26 mouse cellular contexts compared by ENCODE assay signal in genomic region chr2:47053689-47054088, GRCm38 (mm10).
DNase-seq lines count a peak whose midpoint lies in the region; ATAC-seq and TF ChIP-seq lines count a peak whose summit lies in the region.
"Had no signal": no experiment of that assay in that cellular context is flagged by ENCODE, and none has a peak within 500 bp of the region (broad histone marks: within the 10 kb centered on the region; RNA-seq: fewer than 3 reads in every experiment).

No protein-coding gene starts in this region.

- DNase-seq in hindbrain, postnatal 0 days (ENCODE audit: low spot score): peak; percentile 5
- peak; percentile 8 for DNase-seq in midbrain, postnatal 0 days (ENCODE audit: low spot score)
- no peak for DNase-seq in midbrain, embryonic 14.5 days
- peak; percentile 8 for DNase-seq in NIH3T3 (ENCODE audit: low read depth)
- DNase-seq in MN1 (ENCODE audit: low spot score): no peak
- no peak for DNase-seq in c-Kit-positive CD71-positive TER-119-positive erythroid progenitor cells, embryonic 14.5 days (ENCODE audit: low spot score)
- DNase-seq: adrenal gland, postnatal 14 days; cerebellum, adult 11-12 months; gastrocnemius, adult 2 months; heart, postnatal 36 days; kidney, adult 8-10 months; kidney, postnatal 14 days; layer of hippocampus, postnatal 36 days; lung, postnatal 4 days; thymus, postnatal 14 days had no signal

- H3K4me2 ChIP-seq in hindbrain, postnatal 0 days (ENCODE audit: low read depth, low read length): no peak overlapping the region
- H3K4me2 ChIP-seq in hindbrain, embryonic 12.5 days (replicated peaks): no peak overlapping the region
- H3K4me2 ChIP-seq in midbrain, postnatal 0 days (ENCODE audit: low read depth, low read length, poor library complexity, severe bottlenecking): no peak overlapping the region
- H3K4me2 ChIP-seq in midbrain, embryonic 14.5 days (ENCODE audit: low read length): no peak overlapping the region
- H3K4me2 ChIP-seq: embryonic facial prominence, embryonic 13.5 days; heart, embryonic 15.5 days; hindbrain, embryonic 14.5 days; limb, embryonic 13.5 days; lung, embryonic 15.5 days had no signal

- no peak for TF ChIP-seq CTCF in hindbrain, postnatal 0 days (IDR thresholded peaks at IDR 0.05; ENCODE audit: low read depth)
- TF ChIP-seq CTCF in midbrain, postnatal 0 days (IDR thresholded peaks at IDR 0.05): peak; percentile 11; the same call in 1 of the 2 replicates

- no peak for ATAC-seq in hindbrain, postnatal 0 days
- ATAC-seq in hindbrain, embryonic 12.5 days (ENCODE audit: low FRiP score): no peak
- ATAC-seq in midbrain, postnatal 0 days (ENCODE audit: low FRiP score): no peak
- ATAC-seq in midbrain, embryonic 14.5 days (ENCODE audit: low FRiP score, low TSS enrichment): no peak
- ATAC-seq: activated CD4-positive, CD25-positive, alpha-beta regulatory T cell, adult 4 months; CD4-positive, CD25-positive, alpha-beta regulatory T cell, adult 4 months; midbrain, embryonic 16.5 days had no signal

- H3K9ac ChIP-seq in hindbrain, postnatal 0 days (replicated peaks; ENCODE audit: low read length): no peak overlapping the region
- no peak overlapping the region for H3K9ac ChIP-seq in hindbrain, embryonic 12.5 days
- H3K9ac ChIP-seq in midbrain, postnatal 0 days (replicated peaks; ENCODE audit: low read length, poor library complexity, severe bottlenecking): no peak overlapping the region
- no peak overlapping the region for H3K9ac ChIP-seq in midbrain, embryonic 14.5 days (replicated peaks; ENCODE audit: low read length)
- H3K9ac ChIP-seq: embryonic facial prominence, embryonic 13.5 days; heart, embryonic 15.5 days; hindbrain, embryonic 14.5 days; limb, embryonic 13.5 days; liver, embryonic 14.5 days; lung, embryonic 15.5 days had no signal

- no peaks in the 10 kb centered on the region for H3K4me1 ChIP-seq in hindbrain, postnatal 0 days (ENCODE audit: insufficient read depth, low read length)
- no peaks in the 10 kb centered on the region for H3K4me1 ChIP-seq in hindbrain, embryonic 12.5 days
- no peaks in the 10 kb centered on the region for H3K4me1 ChIP-seq in midbrain, postnatal 0 days (ENCODE audit: insufficient read depth, low read length)
- H3K4me1 ChIP-seq in midbrain, embryonic 14.5 days (ENCODE audit: control insufficient read depth, insufficient read depth, low read length): no peaks in the 10 kb centered on the region
- H3K4me1 ChIP-seq: embryonic facial prominence, embryonic 13.5 days; heart, embryonic 15.5 days; limb, embryonic 13.5 days; lung, embryonic 15.5 days had no signal

- no peaks in the 10 kb centered on the region for H3K9me3 ChIP-seq in hindbrain, postnatal 0 days (ENCODE audit: low read length)
- no peaks in the 10 kb centered on the region for H3K9me3 ChIP-seq in hindbrain, embryonic 12.5 days (replicated peaks)
- no peaks in the 10 kb centered on the region for H3K9me3 ChIP-seq in midbrain, postnatal 0 days (ENCODE audit: low read length)
- H3K9me3 ChIP-seq in midbrain, embryonic 14.5 days (ENCODE audit: control insufficient read depth, low read length): no peaks in the 10 kb centered on the region
- H3K9me3 ChIP-seq: embryonic facial prominence, embryonic 13.5 days; heart, embryonic 15.5 days; limb, embryonic 13.5 days; lung, embryonic 15.5 days had no signal

- H3K36me3 ChIP-seq in hindbrain, postnatal 0 days (ENCODE audit: insufficient read depth, low read length): no peaks in the 10 kb centered on the region
- no peaks in the 10 kb centered on the region for H3K36me3 ChIP-seq in hindbrain, embryonic 12.5 days
- no peaks in the 10 kb centered on the region for H3K36me3 ChIP-seq in midbrain, postnatal 0 days (ENCODE audit: insufficient read depth, low read length)
- H3K36me3 ChIP-seq in midbrain, embryonic 14.5 days (ENCODE audit: control insufficient read depth, insufficient read depth, low read length): no peaks in the 10 kb centered on the region
- H3K36me3 ChIP-seq: embryonic facial prominence, embryonic 13.5 days; heart, embryonic 15.5 days; limb, embryonic 13.5 days; lung, embryonic 15.5 days had no signal

- no peak overlapping the region for H3K27ac ChIP-seq in hindbrain, postnatal 0 days
- H3K27ac ChIP-seq in hindbrain, embryonic 12.5 days: no peak overlapping the region
- no peak overlapping the region for H3K27ac ChIP-seq in midbrain, postnatal 0 days (ENCODE audit: low read depth, low read length)
- no peak overlapping the region for H3K27ac ChIP-seq in midbrain, embryonic 14.5 days (replicated peaks; ENCODE audit: low read depth, low read length)
- H3K27ac ChIP-seq: embryonic facial prominence, embryonic 13.5 days; gastrocnemius, adult 2 months; heart, embryonic 15.5 days; hindbrain, embryonic 14.5 days; limb, embryonic 13.5 days; liver, embryonic 14.5 days; lung, embryonic 15.5 days had no signal

- no peaks in the 10 kb centered on the region for H3K27me3 ChIP-seq in hindbrain, postnatal 0 days (ENCODE audit: insufficient read depth, low read length)
- H3K27me3 ChIP-seq in hindbrain, embryonic 12.5 days: no peaks in the 10 kb centered on the region
- H3K27me3 ChIP-seq in midbrain, postnatal 0 days (ENCODE audit: insufficient read depth, low read length): no peaks in the 10 kb centered on the region
- H3K27me3 ChIP-seq in midbrain, embryonic 14.5 days (ENCODE audit: control insufficient read depth, insufficient read depth, low read length): no peaks in the 10 kb centered on the region
- H3K27me3 ChIP-seq: embryonic facial prominence, embryonic 13.5 days; heart, embryonic 15.5 days; limb, embryonic 13.5 days; lung, embryonic 15.5 days had no signal

- no peak overlapping the region for H3K4me3 ChIP-seq in hindbrain, postnatal 0 days (ENCODE audit: low read length)
- no peak overlapping the region for H3K4me3 ChIP-seq in hindbrain, embryonic 12.5 days
- H3K4me3 ChIP-seq in midbrain, postnatal 0 days (ENCODE audit: low read depth, low read length): no peak overlapping the region
- no peak overlapping the region for H3K4me3 ChIP-seq in midbrain, embryonic 14.5 days (replicated peaks; ENCODE audit: low read depth, low read length)
- H3K4me3 ChIP-seq: embryonic facial prominence, embryonic 13.5 days; erythroblast, embryonic 14.5 days; gastrocnemius, adult 2 months; heart, embryonic 15.5 days; limb, embryonic 13.5 days; lung, embryonic 15.5 days had no signal

- WGBS in hindbrain, postnatal 0 days: 95% methylated on average over 3 of the region's 3 CpGs
- 93% methylated on average over 3 of the region's 3 CpGs for WGBS in hindbrain, embryonic 12.5 days
- WGBS in midbrain, postnatal 0 days: 96% methylated on average over 3 of the region's 3 CpGs
- WGBS in midbrain, embryonic 14.5 days: 92% methylated on average over 3 of the region's 3 CpGs

Comparison
In these comparisons a context has a peak if more than half of its experiments do, and no peak if none do; other contexts are left out.
1. DNase-seq: peak in hindbrain, postnatal 0 days (single experiment), midbrain, postnatal 0 days (single experiment) and NIH3T3 (single experiment); none in midbrain, embryonic 14.5 days (single experiment), MN1 (single experiment) and c-Kit-positive CD71-positive TER-119-positive erythroid progenitor cells, embryonic 14.5 days (single experiment).